Mouse (Mus musculus): ENCODE measurements around the gene Efcab8. TPM values are rescaled to one million over a fixed set of nuclear protein-coding genes. Genes with fewer than 3 reads are reported as not detected.

Gene Efcab8
- polyA plus RNA-seq, 1 experiment from 2014 or later = 0.03 TPM

GRCm38 (mm10) chr2:153827171-153827830, 47.6 kb downstream of the Efcab8 start:
- ATAC-seq = no peak
- WGBS = 81% methylated on average over 8 of the region's 8 CpGs
- Histone ChIP-seq H3K36me3 (no peaks in the 10 kb centered on the region), H3K27ac (no peak overlapping the region), H3K4me2 (replicated peaks) (no peak overlapping the region), H3K27me3 (replicated peaks) (no peaks in the 10 kb centered on the region; the same call in 1 of the 2 replicates), H3K4me3 (replicated peaks) (no peak overlapping the region), H3K9me3 (no peaks in the 10 kb centered on the region), H3K9ac (no peak overlapping the region), H3K4me1 (replicated peaks) (no peaks in the 10 kb centered on the region)

- H3K4me2 ChIP-seq (replicated peaks) = no peak overlapping the region
- no peak overlapping the region for H3K27ac ChIP-seq
- H3K9ac ChIP-seq = no peak overlapping the region
- H3K4me1 ChIP-seq (replicated peaks) = no peaks in the 10 kb centered on the region
- ATAC-seq = no peak
- no peaks in the 10 kb centered on the region for H3K9me3 ChIP-seq
- no peaks in the 10 kb centered on the region for H3K36me3 ChIP-seq
- H3K4me3 ChIP-seq (replicated peaks) = no peak overlapping the region
- WGBS = 83% methylated on average over 7 of the region's 7 CpGs
- no peaks in the 10 kb centered on the region; the same call in 1 of the 2 replicates for H3K27me3 ChIP-seq (replicated peaks)
These were observed 49.0 kb downstream of the Efcab8 start for GRCm38 (mm10) chr2:153828704-153829103.

GRCm38 (mm10) chr2:153833291-153833690, 53.6 kb downstream of the Efcab8 start:
- no peak for ATAC-seq
- 90% methylated on average over 8 of the region's 8 CpGs for WGBS

GRCm38 (mm10) chr2:153842854-153843253, 63.1 kb downstream of the Efcab8 start:
- Histone ChIP-seq H3K36me3 (no peaks in the 10 kb centered on the region), H3K27ac (no peak overlapping the region), H3K9me3 (no peaks in the 10 kb centered on the region), H3K9ac (no peak overlapping the region), H3K4me3 (replicated peaks) (no peak overlapping the region), H3K27me3 (replicated peaks) (no peaks in the 10 kb centered on the region), H3K4me1 (replicated peaks) (no peaks in the 10 kb centered on the region), H3K4me2 (replicated peaks) (no peak overlapping the region)
- 90% methylated on average over 8 of the region's 8 CpGs for whole genome bisulfite sequencing
- no peak for ATAC-seq

More at GRCm38 (mm10) chr2:153833291-153833690, 53.6 kb downstream of the Efcab8 start:
- Histone ChIP-seq H3K36me3 (no peaks in the 10 kb centered on the region), H3K27ac (no peak overlapping the region), H3K4me1 (replicated peaks) (no peaks in the 10 kb centered on the region), H3K4me3 (replicated peaks) (no peak overlapping the region), H3K9me3 (no peaks in the 10 kb centered on the region), H3K27me3 (replicated peaks) (no peaks in the 10 kb centered on the region), H3K4me2 (replicated peaks) (no peak overlapping the region), H3K9ac (no peak overlapping the region)

- H3K9ac ChIP-seq = no peak overlapping the region
- H3K4me2 ChIP-seq (replicated peaks) = no peak overlapping the region
- WGBS = 85% methylated on average over 3 of the region's 3 CpGs
- no peaks in the 10 kb centered on the region for H3K4me1 ChIP-seq (replicated peaks)
- no peaks in the 10 kb centered on the region for H3K9me3 ChIP-seq
- H3K27ac ChIP-seq = no peak overlapping the region
- no peak for ATAC-seq
- no peak overlapping the region for H3K4me3 ChIP-seq (replicated peaks)
- no peaks in the 10 kb centered on the region for H3K27me3 ChIP-seq (replicated peaks)
- no peaks in the 10 kb centered on the region for H3K36me3 ChIP-seq
These were observed 68.7 kb downstream of the Efcab8 start for GRCm38 (mm10) chr2:153848389-153848788.

- Histone ChIP-seq H3K27ac (no peak overlapping the region), H3K4me2 (replicated peaks) (no peak overlapping the region), H3K36me3 (no peaks in the 10 kb centered on the region), H3K4me3 (replicated peaks) (no peak overlapping the region), H3K4me1 (replicated peaks) (no peaks in the 10 kb centered on the region), H3K9ac (no peak overlapping the region), H3K27me3 (replicated peaks) (no peaks in the 10 kb centered on the region), H3K9me3 (no peaks in the 10 kb centered on the region)
- no peak for ATAC-seq
- 87% methylated on average over 6 of the region's 6 CpGs for WGBS
These were observed 70.8 kb downstream of the Efcab8 start for GRCm38 (mm10) chr2:153850351-153851029.

GRCm38 (mm10) chr2:153851030-153851360, 71.3 kb downstream of the Efcab8 start:
- no peak for ATAC-seq

GRCm38 (mm10) chr2:153853544-153853943, 73.8 kb downstream of the Efcab8 start:
- Histone ChIP-seq H3K4me1 (replicated peaks) (no peaks in the 10 kb centered on the region), H3K9me3 (no peaks in the 10 kb centered on the region)
- ATAC-seq = no peak

More at GRCm38 (mm10) chr2:153851030-153851360, 71.3 kb downstream of the Efcab8 start:
- H3K4me1 ChIP-seq (replicated peaks) = no peaks in the 10 kb centered on the region
- no peaks in the 10 kb centered on the region for H3K9me3 ChIP-seq
- no peak overlapping the region for H3K4me3 ChIP-seq (replicated peaks)
- H3K27ac ChIP-seq = no peak overlapping the region
- 54% methylated on average over 4 of the region's 4 CpGs for WGBS
- no peak overlapping the region for H3K4me2 ChIP-seq (replicated peaks)
- H3K36me3 ChIP-seq = no peaks in the 10 kb centered on the region
- no peak overlapping the region for H3K9ac ChIP-seq
- no peaks in the 10 kb centered on the region for H3K27me3 ChIP-seq (replicated peaks)

GRCm38 (mm10) chr2:153859581-153859980, 79.8 kb downstream of the Efcab8 start:
- H3K4me1 ChIP-seq (replicated peaks) = no peaks in the 10 kb centered on the region
- H3K9me3 ChIP-seq = no peaks in the 10 kb centered on the region
- H3K4me2 ChIP-seq (replicated peaks) = no peak overlapping the region
- H3K27me3 ChIP-seq (replicated peaks) = no peaks in the 10 kb centered on the region; the same call in 1 of the 2 replicates
- WGBS = 75% methylated on average over 2 of the region's 2 CpGs
- no peak for ATAC-seq
- no peak overlapping the region for H3K27ac ChIP-seq
- H3K9ac ChIP-seq = no peak overlapping the region
- H3K4me3 ChIP-seq (replicated peaks) = no peak overlapping the region
- H3K36me3 ChIP-seq = no peaks in the 10 kb centered on the region

More at GRCm38 (mm10) chr2:153853544-153853943, 73.8 kb downstream of the Efcab8 start:
- Histone ChIP-seq H3K9ac (no peak overlapping the region), H3K4me2 (replicated peaks) (no peak overlapping the region), H3K4me3 (replicated peaks) (no peak overlapping the region), H3K36me3 (no peaks in the 10 kb centered on the region), H3K27ac (no peak overlapping the region), H3K27me3 (replicated peaks) (no peaks in the 10 kb centered on the region)
- 21% methylated on average over 5 of the region's 5 CpGs for WGBS

GRCm38 (mm10) chr2:153860315-153860714, 80.6 kb downstream of the Efcab8 start:
- 89% methylated on average over 11 of the region's 11 CpGs for WGBS
- H3K4me2 ChIP-seq (replicated peaks) = no peak overlapping the region
- H3K4me1 ChIP-seq (replicated peaks) = no peaks in the 10 kb centered on the region
- H3K27me3 ChIP-seq (replicated peaks) = no peaks in the 10 kb centered on the region; the same call in 1 of the 2 replicates
- no peak for ATAC-seq
- H3K9me3 ChIP-seq = no peaks in the 10 kb centered on the region
- H3K27ac ChIP-seq = no peak overlapping the region
- H3K36me3 ChIP-seq = no peaks in the 10 kb centered on the region
- no peak overlapping the region for H3K4me3 ChIP-seq (replicated peaks)
- no peak overlapping the region for H3K9ac ChIP-seq

- H3K4me3 ChIP-seq (replicated peaks) = no peak overlapping the region
- H3K4me2 ChIP-seq (replicated peaks) = no peak overlapping the region
- WGBS = 61% methylated on average over 3 of the region's 3 CpGs
- H3K9me3 ChIP-seq = no peaks in the 10 kb centered on the region
- ATAC-seq = no peak
- no peak overlapping the region for H3K27ac ChIP-seq
- H3K36me3 ChIP-seq = no peaks in the 10 kb centered on the region
- no peaks in the 10 kb centered on the region for H3K4me1 ChIP-seq (replicated peaks)
- no peaks in the 10 kb centered on the region; the same call in 1 of the 2 replicates for H3K27me3 ChIP-seq (replicated peaks)
- H3K9ac ChIP-seq = no peak overlapping the region
These were observed 81.0 kb downstream of the Efcab8 start for GRCm38 (mm10) chr2:153860715-153861114.

GRCm38 (mm10) chr2:153861960-153862359, 82.2 kb downstream of the Efcab8 start:
- WGBS = 87% methylated on average over 3 of the region's 3 CpGs

GRCm38 (mm10) chr2:153870984-153871383, 91.3 kb downstream of the Efcab8 start, which contains the start of gene Sun5:
Sun5 (minus strand) TSS chr2:153871084.
- ATAC-seq = no peak

More at GRCm38 (mm10) chr2:153861960-153862359, 82.2 kb downstream of the Efcab8 start:
- no peak overlapping the region for H3K9ac ChIP-seq
- H3K9me3 ChIP-seq = no peaks in the 10 kb centered on the region
- no peak overlapping the region for H3K4me2 ChIP-seq (replicated peaks)
- ATAC-seq = no peak
- no peaks in the 10 kb centered on the region for H3K4me1 ChIP-seq (replicated peaks)
- no peaks in the 10 kb centered on the region; the same call in 1 of the 2 replicates for H3K27me3 ChIP-seq (replicated peaks)
- no peak overlapping the region for H3K4me3 ChIP-seq (replicated peaks)
- H3K27ac ChIP-seq = no peak overlapping the region
- H3K36me3 ChIP-seq = no peaks in the 10 kb centered on the region

More at GRCm38 (mm10) chr2:153870984-153871383, 91.3 kb downstream of the Efcab8 start, which contains the start of gene Sun5:
- WGBS = 80% methylated on average over 4 of the region's 4 CpGs
- Histone ChIP-seq H3K4me2 (replicated peaks) (no peak within 1 kb of the TSS), H3K36me3 (no peaks in the 10 kb centered on the region), H3K4me3 (replicated peaks) (no peak within 1 kb of the TSS), H3K9ac (no peak within 1 kb of the TSS), H3K9me3 (no peaks in the 10 kb centered on the region), H3K27ac (no peak within 1 kb of the TSS), H3K27me3 (replicated peaks) (no peaks in the 10 kb centered on the region), H3K4me1 (replicated peaks) (no peaks in the 10 kb centered on the region)
